In the genomic region with DNA sequence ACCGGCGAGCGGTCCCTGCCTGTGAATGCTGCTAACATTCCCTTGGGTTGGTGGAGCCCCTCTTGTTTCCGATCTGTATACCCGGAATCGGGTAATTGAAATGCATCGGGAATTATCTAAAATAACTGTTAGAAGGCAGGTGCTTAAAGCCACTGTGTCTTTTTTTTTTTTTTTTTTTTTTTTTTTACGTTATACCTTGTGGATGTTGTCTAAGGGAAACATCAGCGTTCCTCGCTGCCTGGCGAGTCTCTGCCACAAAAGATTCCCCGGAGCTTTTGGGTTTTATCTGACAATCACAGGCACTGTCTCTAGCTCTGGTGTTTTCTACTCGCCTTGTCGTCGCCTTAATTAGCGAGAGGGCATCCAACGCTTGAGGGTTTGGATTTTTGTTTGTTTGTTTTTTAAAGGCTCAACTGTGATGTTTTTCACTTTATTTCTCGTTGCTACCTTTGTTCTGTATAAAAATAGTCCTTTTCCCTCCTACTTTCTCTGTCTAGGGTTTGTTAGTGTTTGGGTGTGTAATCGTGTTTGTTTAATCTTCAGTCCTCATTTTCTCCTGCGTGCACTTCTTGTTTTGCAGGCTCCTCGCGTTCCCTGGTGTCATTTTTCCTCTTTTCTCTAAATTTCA, we compare ENCODE assay signal across 8 mouse cellular contexts. TPM values are rescaled to one million over a fixed set of nuclear protein-coding genes. Genes with fewer than 3 reads are reported as not detected.
DNase-seq lines count a peak whose midpoint lies in the region; ATAC-seq lines count a peak whose summit lies in the region.

No protein-coding gene starts in this region.

- peak overlapping the region; percentile 94 for H3K9ac ChIP-seq in heart, embryonic 13.5 days
- H3K9ac ChIP-seq in hindbrain, embryonic 13.5 days, result peak overlapping the region; percentile 90
- peak overlapping the region; percentile 84 for H3K9ac ChIP-seq in midbrain, embryonic 13.5 days (replicated peaks)

- no peak overlapping the region for H3K27ac ChIP-seq in heart, embryonic 13.5 days (replicated peaks)
- H3K27ac ChIP-seq in brown adipose tissue, adult 24 weeks (replicated peaks; ENCODE audit: low read depth, low read length), result no peak overlapping the region
- peak overlapping the region; percentile 98 for H3K27ac ChIP-seq in hindbrain, embryonic 13.5 days
- peak overlapping the region; percentile 95 for H3K27ac ChIP-seq in midbrain, embryonic 13.5 days

- peaks cover 47% of the 10 kb centered on the region for H3K4me1 ChIP-seq in heart, embryonic 13.5 days
- peaks cover 2% of the 10 kb centered on the region; the same call in 1 of the 2 replicates for H3K4me1 ChIP-seq in brown adipose tissue, adult 24 weeks (ENCODE audit: control insufficient read depth, insufficient read depth, insufficient read length, low read length)
- peaks cover 51% of the 10 kb centered on the region for H3K4me1 ChIP-seq in hindbrain, embryonic 13.5 days (replicated peaks)
- peaks cover 56% of the 10 kb centered on the region for H3K4me1 ChIP-seq in midbrain, embryonic 13.5 days (replicated peaks)

- no peaks in the 10 kb centered on the region for H3K36me3 ChIP-seq in heart, embryonic 13.5 days
- no peaks in the 10 kb centered on the region for H3K36me3 ChIP-seq in hindbrain, embryonic 13.5 days
- no peaks in the 10 kb centered on the region for H3K36me3 ChIP-seq in midbrain, embryonic 13.5 days

- no peak for DNase-seq in heart, adult 9 months (ENCODE audit: low spot score in 2 of 2)
- DNase-seq in adrenal gland, postnatal 4 days (ENCODE audit: low spot score in 2 of 2), result no peak
- DNase-seq in adrenal gland, adult 8-10 months, result no peak
- no peak for DNase-seq in cerebellum, adult 11-12 months

- ATAC-seq in heart, embryonic 13.5 days (ENCODE audit: extremely low read depth, insufficient number of reproducible peaks, low FRiP score, low TSS enrichment), result no peak
- peak; percentile 37 for ATAC-seq in hindbrain, embryonic 13.5 days (ENCODE audit: low FRiP score)
- ATAC-seq in midbrain, embryonic 13.5 days, result peak; percentile 55

- 1% methylated on average over 22 of the region's 22 CpGs for WGBS in heart, embryonic 13.5 days
- WGBS in hindbrain, embryonic 13.5 days, result under 1% methylated on average over 22 of the region's 22 CpGs
- WGBS in midbrain, embryonic 13.5 days, result under 1% methylated on average over 22 of the region's 22 CpGs

- peaks cover 5% of the 10 kb centered on the region; the same call in 1 of the 2 replicates for H3K27me3 ChIP-seq in heart, embryonic 13.5 days (replicated peaks)
- no peaks in the 10 kb centered on the region for H3K27me3 ChIP-seq in hindbrain, embryonic 13.5 days
- no peaks in the 10 kb centered on the region for H3K27me3 ChIP-seq in midbrain, embryonic 13.5 days

- peak overlapping the region; percentile 82 for H3K4me3 ChIP-seq in heart, embryonic 13.5 days
- peak overlapping the region; percentile 94 for H3K4me3 ChIP-seq in brown adipose tissue, adult 24 weeks (ENCODE audit: insufficient read depth, low read depth, low read length)
- H3K4me3 ChIP-seq in hindbrain, embryonic 13.5 days, result peak overlapping the region; percentile 85
- peak overlapping the region; percentile 75 for H3K4me3 ChIP-seq in midbrain, embryonic 13.5 days (replicated peaks)

- H3K9me3 ChIP-seq in heart, embryonic 13.5 days, result no peaks in the 10 kb centered on the region
- no peaks in the 10 kb centered on the region for H3K9me3 ChIP-seq in hindbrain, embryonic 13.5 days
- no peaks in the 10 kb centered on the region for H3K9me3 ChIP-seq in midbrain, embryonic 13.5 days

- peak overlapping the region; percentile 85 for H3K4me2 ChIP-seq in heart, embryonic 13.5 days
- peak overlapping the region; percentile 52 for H3K4me2 ChIP-seq in hindbrain, embryonic 13.5 days
- peak overlapping the region; percentile 60 for H3K4me2 ChIP-seq in midbrain, embryonic 13.5 days (replicated peaks)

RNA-seq across cellular contexts. Expression of gene Chn1, which starts 0.7 kb away (rescaled TPM):
- polyA plus RNA-seq in heart, embryonic 13.5 days (2015; fragmentation: Nextera tagmentation; extraction: Ambion mirVana), result 16.7 and 17.3 TPM in 2 replicates
- 67.6 and 79.9 TPM in 2 replicates for polyA plus RNA-seq in brown adipose tissue, adult 24 weeks (2012; ENCODE audit: insufficient read depth, insufficient read length, missing spikeins)
- 110 and 117 TPM in 2 replicates for polyA plus RNA-seq in hindbrain, embryonic 13.5 days (2015; fragmentation: Nextera tagmentation; extraction: Ambion mirVana)
- 105 and 109 TPM in 2 replicates for polyA plus RNA-seq in midbrain, embryonic 13.5 days (2015; fragmentation: Nextera tagmentation; extraction: Ambion mirVana)
- 10 to 100 TPM; 25.8 to 34.3 TPM for total RNA-seq in adrenal gland, postnatal 4 days (2021)
- 10 to 100 TPM; 14.9 to 20.4 (median 16.5) TPM for total RNA-seq in adrenal gland, adult 8-10 months (2022)

Comparison
In these comparisons a context has a peak if more than half of its experiments do, and no peak if none do; other contexts are left out.
1. H3K27ac ChIP-seq: peak in hindbrain, embryonic 13.5 days (single experiment) and midbrain, embryonic 13.5 days (single experiment); none in heart, embryonic 13.5 days (single experiment) and brown adipose tissue, adult 24 weeks (single experiment).
2. Peak in every context shown above with its lines, with median percentiles within 50 percentile points of each other: H3K4me2 ChIP-seq, H3K4me3 ChIP-seq and H3K9ac ChIP-seq.